Mouse (Mus musculus): ENCODE measurements around the gene Tex2. TPM values are rescaled to one million over a fixed set of nuclear protein-coding genes. Genes with fewer than 3 reads are reported as not detected.
"Not testable (repeated sequence)": the region's sequence is repeated elsewhere in the genome, so short reads cannot be mapped to it uniquely, and the experiment has no call there.

Gene Tex2
- polyA plus RNA-seq, 1 experiment = not detected

GRCm38 (mm10) chr11:106627692-106628091 is 14.5 kb upstream of the Tex2 start:
- 19% methylated on average over 6 of the region's 6 CpGs for WGBS

GRCm38 (mm10) chr11:106625577-106625976 is 12.4 kb upstream of the Tex2 start:
- H3K4me1 ChIP-seq (ENCODE audit: control insufficient read depth, insufficient read depth, low read length) = peaks cover 2% of the 10 kb centered on the region; the same call in 1 of the 2 replicates
- no peak for TF ChIP-seq POLR2A (IDR thresholded peaks at IDR 0.05; ENCODE audit: insufficient read depth, low read depth, low read length)
- no peak for TF ChIP-seq CTCF (IDR thresholded peaks at IDR 0.05; ENCODE audit: insufficient read depth, low read depth, low read length)
- no peak overlapping the region for H3K27ac ChIP-seq (ENCODE audit: insufficient read depth, low read depth, low read length)
- no peak overlapping the region for H3K4me3 ChIP-seq (ENCODE audit: insufficient read depth, low read depth, low read length)
- WGBS = 42% methylated on average over 3 of the region's 3 CpGs

More at GRCm38 (mm10) chr11:106627692-106628091, 14.5 kb upstream of the Tex2 start:
- Histone ChIP-seq H3K27ac (ENCODE audit: insufficient read depth, low read depth, low read length) (no peak overlapping the region), H3K4me1 (ENCODE audit: control insufficient read depth, insufficient read depth, low read length) (peaks cover 2% of the 10 kb centered on the region; the same call in 1 of the 2 replicates), H3K4me3 (ENCODE audit: insufficient read depth, low read depth, low read length) (no peak overlapping the region)
- TF ChIP-seq CTCF (IDR thresholded peaks at IDR 0.05; ENCODE audit: insufficient read depth, low read depth, low read length) (no peak), POLR2A (IDR thresholded peaks at IDR 0.05; ENCODE audit: insufficient read depth, low read depth, low read length) (no peak)

GRCm38 (mm10) chr11:106623629-106624028 is 10.4 kb upstream of the Tex2 start:
- H3K4me3 ChIP-seq (ENCODE audit: insufficient read depth, low read depth, low read length) = no peak overlapping the region
- H3K4me1 ChIP-seq (ENCODE audit: control insufficient read depth, insufficient read depth, low read length) = peaks cover 2% of the 10 kb centered on the region; the same call in 1 of the 2 replicates
- no peak overlapping the region for H3K27ac ChIP-seq (ENCODE audit: insufficient read depth, low read depth, low read length)
- TF ChIP-seq CTCF (IDR thresholded peaks at IDR 0.05; ENCODE audit: insufficient read depth, low read depth, low read length) (no peak), POLR2A (IDR thresholded peaks at IDR 0.05; ENCODE audit: insufficient read depth, low read depth, low read length) (no peak)
- 89% methylated on average over 2 of the region's 2 CpGs for WGBS

GRCm38 (mm10) chr11:106622056-106622455 is 8.8 kb upstream of the Tex2 start:
- no peak overlapping the region for H3K27ac ChIP-seq (ENCODE audit: insufficient read depth, low read depth, low read length)
- 69% methylated on average over 8 of the region's 8 CpGs for WGBS
- H3K4me3 ChIP-seq (ENCODE audit: insufficient read depth, low read depth, low read length) = no peak overlapping the region
- H3K4me1 ChIP-seq (ENCODE audit: control insufficient read depth, insufficient read depth, low read length) = no peaks in the 10 kb centered on the region
- TF ChIP-seq CTCF (IDR thresholded peaks at IDR 0.05; ENCODE audit: insufficient read depth, low read depth, low read length) (no peak), POLR2A (IDR thresholded peaks at IDR 0.05; ENCODE audit: insufficient read depth, low read depth, low read length) (no peak)

- H3K4me3 ChIP-seq (ENCODE audit: insufficient read depth, low read depth, low read length); H3K27ac ChIP-seq (ENCODE audit: insufficient read depth, low read depth, low read length); H3K4me1 ChIP-seq (ENCODE audit: control insufficient read depth, insufficient read depth, low read length): not testable (repeated sequence)
- 85% methylated on average over 4 of the region's 4 CpGs for WGBS
Observed at GRCm38 (mm10) chr11:106618768-106619167, 5.5 kb upstream of the Tex2 start.

- TF ChIP-seq CTCF (IDR thresholded peaks at IDR 0.05; ENCODE audit: insufficient read depth, low read depth, low read length) = no peak
- TF ChIP-seq POLR2A (IDR thresholded peaks at IDR 0.05; ENCODE audit: insufficient read depth, low read depth, low read length) = no peak
- Histone ChIP-seq H3K4me3 (ENCODE audit: insufficient read depth, low read depth, low read length) (no peak overlapping the region), H3K27ac (ENCODE audit: insufficient read depth, low read depth, low read length) (no peak overlapping the region), H3K4me1 (ENCODE audit: control insufficient read depth, insufficient read depth, low read length) (peaks cover 2% of the 10 kb centered on the region; the same call in 1 of the 2 replicates)
- 88% methylated on average over 13 of the region's 13 CpGs for WGBS
Observed at GRCm38 (mm10) chr11:106617821-106618580, 4.8 kb upstream of the Tex2 start.

GRCm38 (mm10) chr11:106615561-106615960 is 2.3 kb upstream of the Tex2 start:
- Histone ChIP-seq H3K27ac (ENCODE audit: insufficient read depth, low read depth, low read length) (no peak overlapping the region), H3K4me1 (ENCODE audit: control insufficient read depth, insufficient read depth, low read length) (peaks cover 6% of the 10 kb centered on the region), H3K4me3 (ENCODE audit: insufficient read depth, low read depth, low read length) (no peak overlapping the region)
- TF ChIP-seq POLR2A (IDR thresholded peaks at IDR 0.05; ENCODE audit: insufficient read depth, low read depth, low read length) (no peak), CTCF (IDR thresholded peaks at IDR 0.05; ENCODE audit: insufficient read depth, low read depth, low read length) (no peak)
- WGBS = 74% methylated on average over 4 of the region's 4 CpGs

GRCm38 (mm10) chr11:106614339-106614645 is 1.1 kb upstream of the Tex2 start:
- H3K4me3 ChIP-seq (ENCODE audit: insufficient read depth, low read depth, low read length) = no peak overlapping the region
- TF ChIP-seq CTCF (IDR thresholded peaks at IDR 0.05; ENCODE audit: insufficient read depth, low read depth, low read length) (no peak), POLR2A (IDR thresholded peaks at IDR 0.05; ENCODE audit: insufficient read depth, low read depth, low read length) (no peak)
- H3K27ac ChIP-seq (ENCODE audit: insufficient read depth, low read depth, low read length) = no peak overlapping the region
- peaks cover 9% of the 10 kb centered on the region for H3K4me1 ChIP-seq (ENCODE audit: control insufficient read depth, insufficient read depth, low read length)
- WGBS = 82% methylated on average over 4 of the region's 4 CpGs

- 59% methylated on average over 15 of the region's 15 CpGs for WGBS
- peaks cover 9% of the 10 kb centered on the region for H3K4me1 ChIP-seq (ENCODE audit: control insufficient read depth, insufficient read depth, low read length)
- H3K27ac ChIP-seq (ENCODE audit: insufficient read depth, low read depth, low read length) = no peak overlapping the region
- TF ChIP-seq CTCF (IDR thresholded peaks at IDR 0.05; ENCODE audit: insufficient read depth, low read depth, low read length) (no peak), POLR2A (IDR thresholded peaks at IDR 0.05; ENCODE audit: insufficient read depth, low read depth, low read length) (no peak)
- no peak overlapping the region for H3K4me3 ChIP-seq (ENCODE audit: insufficient read depth, low read depth, low read length)
Observed at GRCm38 (mm10) chr11:106613638-106614338, 565 bp upstream of the Tex2 start.

All from olfactory bulb, adult 2 months (tissue).